Comparison of ENCODE assay signal across 8 mouse cellular contexts in genomic region chr4:150138084-150138543, GRCm38 (mm10). TPM values are rescaled to one million over a fixed set of nuclear protein-coding genes. Genes with fewer than 3 reads are reported as not detected.
DNase-seq lines count a peak whose midpoint lies in the region; ATAC-seq lines count a peak whose summit lies in the region.

No protein-coding gene starts in this region.

- peak overlapping the region; percentile 44; the same call in 1 of the 2 replicates for H3K9ac ChIP-seq in intestine, embryonic 16.5 days (ENCODE audit: low read depth, low read length)

- no peaks in the 10 kb centered on the region for H3K27me3 ChIP-seq in intestine, embryonic 16.5 days (replicated peaks; ENCODE audit: control insufficient read depth, insufficient read depth, low read length)
- H3K27me3 ChIP-seq in limb, embryonic 10.5 days (ENCODE audit: low read depth, poor library complexity, severe bottlenecking) = peaks cover 16% of the 10 kb centered on the region
- H3K27me3 ChIP-seq in midbrain, embryonic 10.5 days (ENCODE audit: low read depth, poor library complexity, severe bottlenecking) = peaks cover 16% of the 10 kb centered on the region; the same call in 1 of the 2 replicates

- peaks cover 9% of the 10 kb centered on the region; the same call in 1 of the 2 replicates for H3K4me1 ChIP-seq in intestine, embryonic 16.5 days (ENCODE audit: control insufficient read depth, insufficient read depth, low read length)
- peaks cover 41% of the 10 kb centered on the region for H3K4me1 ChIP-seq in limb, embryonic 10.5 days
- H3K4me1 ChIP-seq in midbrain, embryonic 10.5 days = peaks cover 48% of the 10 kb centered on the region

- peak overlapping the region; percentile 35 for H3K4me2 ChIP-seq in intestine, embryonic 16.5 days (ENCODE audit: low read depth, low read length)

- peak; percentile 84 for ATAC-seq in intestine, embryonic 16.5 days

- H3K27ac ChIP-seq in intestine, embryonic 16.5 days (ENCODE audit: low read length) = no peak overlapping the region
- no peak overlapping the region for H3K27ac ChIP-seq in limb, embryonic 10.5 days
- peak overlapping the region; percentile 42; the same call in 1 of the 2 replicates for H3K27ac ChIP-seq in midbrain, embryonic 10.5 days (replicated peaks)

- peak overlapping the region; percentile 31 for H3K4me3 ChIP-seq in intestine, embryonic 16.5 days (ENCODE audit: low read length)
- peak overlapping the region; percentile 44 for H3K4me3 ChIP-seq in limb, embryonic 10.5 days
- peak overlapping the region; percentile 39 for H3K4me3 ChIP-seq in midbrain, embryonic 10.5 days

- H3K9me3 ChIP-seq in intestine, embryonic 16.5 days (ENCODE audit: control insufficient read depth, low read length) = no peaks in the 10 kb centered on the region
- H3K9me3 ChIP-seq in limb, embryonic 10.5 days (replicated peaks) = no peaks in the 10 kb centered on the region
- H3K9me3 ChIP-seq in midbrain, embryonic 10.5 days (replicated peaks) = no peaks in the 10 kb centered on the region

- DNase-seq in testis, postnatal 10 days (ENCODE audit: low spot score) = peak; percentile 63
- DNase-seq in testis, postnatal 14 days (ENCODE audit: low spot score) = no peak
- peak; percentile 32 to 58 for DNase-seq in cerebellum, postnatal 25 days
- DNase-seq in frontal cortex, postnatal 36 days (ENCODE audit: low spot score in 2 of 2) = peak; percentile 49 to 62
- peak; percentile 74 for DNase-seq in limb, embryonic 10.5 days (ENCODE audit: low spot score)
- DNase-seq in midbrain, embryonic 10.5 days (ENCODE audit: low spot score) = peak; percentile 56
- DNase-seq in right cerebral cortex, postnatal 4 days = peak; percentile 41

- H3K36me3 ChIP-seq in intestine, embryonic 16.5 days (ENCODE audit: control insufficient read depth, insufficient read depth, low read length) = no peaks in the 10 kb centered on the region
- no peaks in the 10 kb centered on the region for H3K36me3 ChIP-seq in limb, embryonic 10.5 days
- no peaks in the 10 kb centered on the region for H3K36me3 ChIP-seq in midbrain, embryonic 10.5 days

- WGBS in intestine, embryonic 16.5 days = 22% methylated on average over 9 of the region's 9 CpGs
- 31% methylated on average over 9 of the region's 9 CpGs for WGBS in limb, embryonic 10.5 days
- WGBS in midbrain, embryonic 10.5 days = 37% methylated on average over 9 of the region's 9 CpGs

RNA-seq across cellular contexts. Expression of gene Slc2a7, which starts 10.7 kb away (rescaled TPM):
- 1.1 and 1.6 TPM in 2 replicates for polyA plus RNA-seq in intestine, embryonic 16.5 days (2015; fragmentation: Nextera tagmentation; extraction: Ambion mirVana)
- not detected in 2 replicates for polyA plus RNA-seq in limb, embryonic 10.5 days (2016; fragmentation: Nextera tagmentation; extraction: Ambion mirVana)
- polyA plus RNA-seq in midbrain, embryonic 10.5 days (2016; fragmentation: Nextera tagmentation; extraction: Ambion mirVana) = not detected in 2 replicates

RNA-seq across cellular contexts. Expression of gene Slc2a5, which starts 19.0 kb away (rescaled TPM):
- polyA plus RNA-seq in intestine, embryonic 16.5 days (2015; fragmentation: Nextera tagmentation; extraction: Ambion mirVana) = 2.4 and 3.4 TPM in 2 replicates
- polyA plus RNA-seq in limb, embryonic 10.5 days (2016; fragmentation: Nextera tagmentation; extraction: Ambion mirVana) = 0.98 and 1.1 TPM in 2 replicates
- 1.3 and 1.8 TPM in 2 replicates for polyA plus RNA-seq in midbrain, embryonic 10.5 days (2016; fragmentation: Nextera tagmentation; extraction: Ambion mirVana)

RNA-seq across cellular contexts. Expression of gene Gpr157, which starts 50.9 kb away (rescaled TPM):
- polyA plus RNA-seq in intestine, embryonic 16.5 days (2015; fragmentation: Nextera tagmentation; extraction: Ambion mirVana) = 1.6 and 1.8 TPM in 2 replicates
- 0.28 and 0.75 TPM in 2 replicates for polyA plus RNA-seq in limb, embryonic 10.5 days (2016; fragmentation: Nextera tagmentation; extraction: Ambion mirVana)
- polyA plus RNA-seq in midbrain, embryonic 10.5 days (2016; fragmentation: Nextera tagmentation; extraction: Ambion mirVana) = 0.60 and 0.62 TPM in 2 replicates
